Mouse (Mus musculus): ENCODE data around the gene St7.
"Not testable (repeated sequence)": the region's sequence is repeated elsewhere in the genome, so short reads cannot be mapped to it uniquely, and the experiment has no call there.

Gene St7

GRCm38 (mm10) chr6:17692647-17693046 lies at the start of gene St7:
Gene St7 (plus strand): TSS chr6:17692933.
- no peak for DNase-seq (ENCODE audit: extremely low read depth, low read depth, low spot score)

- no peak for DNase-seq (ENCODE audit: extremely low read depth, low read depth, low spot score)
Observed at GRCm38 (mm10) chr6:17646107-17646506, 46.6 kb upstream of the St7 start.

DNA sequence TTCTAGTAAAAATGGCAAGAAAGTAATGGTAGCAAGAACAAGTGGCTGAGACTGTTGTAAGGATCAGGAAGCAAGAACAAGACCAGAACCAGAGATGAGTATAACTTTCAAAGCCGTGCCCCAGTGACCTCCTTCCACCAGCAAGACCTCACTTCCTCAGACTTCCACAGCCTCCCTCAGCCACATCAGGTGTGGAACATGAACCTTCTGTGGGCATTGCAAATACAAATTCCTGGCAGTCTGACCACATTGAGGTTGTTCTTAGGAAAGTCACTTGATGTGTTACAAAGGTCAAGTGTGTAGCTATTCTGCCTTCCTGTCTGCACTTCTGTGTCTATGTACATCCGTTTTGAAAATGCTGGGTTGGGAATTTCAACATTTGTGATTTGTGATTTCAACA lies 40.6 kb upstream of the St7 start:
- DNase-seq (ENCODE audit: extremely low read depth, low read depth, low spot score): no peak

GRCm38 (mm10) chr6:17655080-17655479 lies 37.7 kb upstream of the St7 start:
- no peak for DNase-seq (ENCODE audit: extremely low read depth, low read depth, low spot score)

- no peak for DNase-seq (ENCODE audit: extremely low read depth, low read depth, low spot score)
Observed at GRCm38 (mm10) chr6:17657308-17657707, 35.4 kb upstream of the St7 start.

DNA sequence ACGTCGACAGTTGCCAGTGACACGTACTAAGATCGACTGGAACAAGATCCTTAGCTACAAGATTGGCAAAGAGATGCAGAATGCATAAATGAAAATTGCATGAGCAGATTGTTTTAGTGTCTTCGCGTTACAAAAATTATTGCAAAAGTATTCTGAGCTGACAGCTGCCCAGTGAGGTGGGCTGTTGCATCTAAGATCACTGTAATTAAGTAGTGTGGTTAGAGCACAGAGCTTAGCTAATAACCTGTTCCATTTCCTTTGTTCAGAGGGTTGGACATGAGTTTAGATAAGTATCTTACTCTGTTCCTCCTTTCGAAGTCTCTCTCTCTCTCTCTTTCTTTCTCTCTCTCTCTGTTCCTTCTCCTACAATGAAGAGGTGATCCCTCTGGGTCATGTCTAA lies 27.4 kb upstream of the St7 start:
- DNase-seq (ENCODE audit: extremely low read depth, low read depth, low spot score): no peak

DNA sequence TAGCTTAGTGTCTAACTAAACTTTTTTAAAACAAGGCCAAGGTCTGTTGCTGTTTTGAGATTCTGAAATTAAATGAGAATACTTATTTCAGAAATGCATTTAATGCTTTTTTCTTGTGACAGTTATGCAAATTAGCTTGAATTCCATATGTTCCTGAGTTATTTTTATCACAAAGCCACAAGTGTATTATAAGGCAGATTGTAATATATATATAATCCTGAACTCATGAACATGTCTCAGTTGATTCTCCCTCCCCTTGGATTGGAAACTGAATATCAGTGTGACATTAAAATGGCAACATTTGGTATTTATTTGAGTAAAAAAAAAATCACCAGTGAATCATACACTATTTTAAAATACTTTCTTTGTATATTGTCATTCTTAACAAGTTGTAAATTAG lies 26.7 kb upstream of the St7 start:
- no peak for DNase-seq (ENCODE audit: extremely low read depth, low read depth, low spot score)

GRCm38 (mm10) chr6:17667813-17668212 lies 24.9 kb upstream of the St7 start:
- DNase-seq (ENCODE audit: extremely low read depth, low read depth, low spot score): no peak

DNA sequence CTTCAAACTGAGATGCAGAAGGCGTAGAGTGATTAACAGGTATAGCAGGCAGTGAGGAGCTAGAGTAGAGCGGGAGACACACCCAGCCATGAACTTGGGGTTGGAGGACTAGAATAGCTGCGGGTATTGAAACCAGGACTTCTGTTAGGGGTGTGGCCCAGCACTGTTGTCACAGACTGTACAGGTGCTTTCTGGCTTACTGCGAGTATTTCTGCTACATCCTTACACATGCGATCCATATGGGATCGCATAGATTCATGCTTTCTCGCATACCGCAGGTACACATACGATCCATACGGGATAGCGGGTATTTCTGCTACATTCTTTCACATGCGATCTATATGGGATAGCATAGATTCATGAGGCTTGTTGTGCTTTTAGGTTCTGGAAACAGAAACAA lies 24.4 kb upstream of the St7 start:
- no peak for DNase-seq (ENCODE audit: extremely low read depth, low read depth, low spot score)

DNA sequence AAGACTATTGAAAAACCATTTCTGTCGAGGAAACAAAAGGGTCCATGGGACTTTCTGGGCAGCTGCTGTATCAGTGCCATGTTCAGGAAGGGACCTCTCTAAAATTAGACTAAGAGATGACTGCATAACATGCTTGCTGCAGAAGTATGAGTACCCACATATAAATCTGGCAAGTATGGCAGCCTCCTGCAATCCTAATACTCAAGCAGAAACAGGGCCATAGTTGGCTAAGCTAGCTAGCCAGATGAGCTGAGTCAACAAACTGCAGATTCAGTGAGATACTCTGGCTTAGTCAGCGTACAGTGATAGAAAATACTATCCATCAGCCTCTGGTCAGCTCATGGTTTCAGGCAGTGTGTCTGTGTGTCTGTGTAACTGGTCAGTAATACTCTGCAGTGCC lies 22.9 kb upstream of the St7 start:
- no peak for DNase-seq (ENCODE audit: extremely low read depth, low read depth, low spot score)

DNA sequence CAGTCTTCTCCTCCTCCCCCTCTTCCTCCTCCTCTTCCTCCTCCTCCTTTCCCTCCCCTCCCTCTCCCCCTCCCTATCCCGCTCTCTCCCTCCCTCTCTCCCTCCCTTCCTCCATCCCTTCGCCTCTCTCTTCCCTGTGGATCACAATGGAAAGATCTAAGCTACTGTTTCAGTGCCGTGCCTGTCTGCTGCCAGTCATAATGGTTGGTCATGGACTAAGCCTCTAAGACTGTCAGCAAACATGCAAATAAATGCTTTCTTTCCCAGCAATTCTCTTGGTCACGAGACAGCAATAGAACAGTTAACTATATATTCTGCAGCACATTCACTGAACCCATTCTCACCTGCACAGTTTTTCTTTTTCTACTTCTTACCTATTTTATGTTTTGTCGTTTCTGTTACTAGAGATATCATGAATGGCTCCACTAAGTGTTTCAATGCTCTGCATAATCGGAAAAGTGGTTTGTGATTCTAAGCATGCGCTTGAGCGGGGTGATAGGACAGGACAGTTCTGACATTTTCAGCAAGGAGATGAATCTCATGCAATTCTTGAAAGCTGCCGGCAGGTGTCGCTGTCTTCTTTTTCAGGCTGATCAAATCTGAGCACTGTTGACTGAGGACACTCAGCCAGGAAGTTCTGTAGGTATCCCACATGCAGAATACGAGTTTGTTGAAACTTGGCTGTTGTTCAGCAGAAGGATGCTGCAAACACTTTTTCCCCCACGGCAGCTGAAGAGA lies 17.5 kb upstream of the St7 start:
- DNase-seq (ENCODE audit: extremely low read depth, low read depth, low spot score): peak; percentile 13

GRCm38 (mm10) chr6:17677008-17677407 lies 15.7 kb upstream of the St7 start:
- no peak for DNase-seq (ENCODE audit: extremely low read depth, low read depth, low spot score)

DNA sequence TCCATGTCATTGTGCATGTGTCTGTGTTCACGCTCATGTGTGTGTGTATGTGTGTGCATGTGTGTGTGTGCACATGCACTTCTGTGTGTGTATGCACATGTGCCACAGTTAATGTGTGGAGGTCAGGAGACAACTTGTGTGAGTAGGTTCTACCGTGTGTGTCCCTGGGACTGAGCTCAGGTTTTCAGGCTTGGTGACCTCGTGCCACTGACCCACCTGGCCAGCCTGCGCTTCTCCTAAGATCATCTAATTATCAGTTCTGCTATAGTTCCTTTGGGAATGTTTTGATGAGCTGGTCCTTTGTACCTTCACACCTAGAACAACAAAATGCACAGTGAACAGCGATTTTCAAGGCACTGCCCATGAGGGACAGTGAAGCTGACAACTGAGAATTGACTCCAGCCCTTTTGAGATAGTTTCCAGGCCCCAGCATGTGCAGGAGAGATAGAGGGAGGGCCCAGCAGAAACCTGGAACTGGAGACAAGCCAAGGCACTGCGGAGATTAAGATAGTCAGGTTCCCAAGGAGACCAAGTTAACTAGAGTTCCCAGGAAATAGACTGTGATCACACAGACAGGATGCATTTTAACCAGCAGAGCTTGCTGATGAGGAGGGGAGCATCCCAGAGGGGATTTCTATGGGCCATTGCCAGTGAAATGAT lies 12.3 kb upstream of the St7 start:
- DNase-seq (ENCODE audit: extremely low read depth, low read depth, low spot score): no peak

GRCm38 (mm10) chr6:17681810-17682209 lies 10.9 kb upstream of the St7 start:
- DNase-seq (ENCODE audit: extremely low read depth, low read depth, low spot score): no peak

DNA sequence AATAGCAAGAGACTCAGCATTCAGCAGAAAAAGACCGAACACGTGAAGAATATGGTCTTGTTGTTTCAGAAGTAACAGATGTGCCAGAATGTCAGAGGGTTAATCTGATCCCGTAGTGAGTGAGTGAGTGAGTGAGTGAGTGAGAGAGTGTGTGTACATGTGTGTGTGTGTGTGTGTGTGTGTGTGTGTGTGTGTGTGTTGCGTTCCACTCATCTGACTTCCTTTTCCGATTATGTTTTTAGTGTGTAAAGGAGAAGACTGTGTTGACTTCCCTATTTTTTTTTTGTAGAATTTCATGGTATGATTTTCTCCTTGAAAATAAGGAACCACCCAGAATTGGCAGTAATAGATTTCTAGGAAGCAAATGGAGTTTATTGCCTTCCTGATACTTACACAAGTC lies 4.1 kb upstream of the St7 start:
- no peak for DNase-seq (ENCODE audit: extremely low read depth, low read depth, low spot score)

- no peak for DNase-seq (ENCODE audit: extremely low read depth, low read depth, low spot score)
Observed at GRCm38 (mm10) chr6:17693726-17694549, 1.2 kb downstream of the St7 start.

DNA sequence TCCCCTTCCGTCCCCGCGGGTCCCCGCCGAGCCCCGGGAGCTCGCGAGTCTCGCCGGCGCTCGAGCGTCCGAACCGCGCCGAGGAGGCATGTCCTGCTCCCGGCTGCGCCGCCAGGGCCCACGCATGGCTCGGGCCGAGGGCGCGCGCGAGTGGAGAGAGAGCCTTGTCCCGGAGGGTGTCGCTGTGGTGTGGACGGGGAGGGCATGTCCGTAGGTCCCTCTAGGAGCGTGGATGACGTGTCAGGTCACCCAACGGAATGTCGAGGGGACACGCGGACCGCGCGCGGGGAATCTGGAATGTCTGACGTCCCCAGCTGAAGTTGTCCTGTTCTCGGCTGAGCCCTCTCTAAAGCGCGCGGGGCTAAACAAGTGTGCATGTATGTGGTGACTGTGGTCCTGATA lies 1.8 kb downstream of the St7 start:
- DNase-seq (ENCODE audit: extremely low read depth, low read depth, low spot score): no peak

GRCm38 (mm10) chr6:17696321-17696734 lies 3.6 kb downstream of the St7 start:
- no peak for DNase-seq (ENCODE audit: extremely low read depth, low read depth, low spot score)

- DNase-seq (ENCODE audit: extremely low read depth, low read depth, low spot score): no peak
Observed at GRCm38 (mm10) chr6:17700936-17701612, 8.3 kb downstream of the St7 start.

DNA sequence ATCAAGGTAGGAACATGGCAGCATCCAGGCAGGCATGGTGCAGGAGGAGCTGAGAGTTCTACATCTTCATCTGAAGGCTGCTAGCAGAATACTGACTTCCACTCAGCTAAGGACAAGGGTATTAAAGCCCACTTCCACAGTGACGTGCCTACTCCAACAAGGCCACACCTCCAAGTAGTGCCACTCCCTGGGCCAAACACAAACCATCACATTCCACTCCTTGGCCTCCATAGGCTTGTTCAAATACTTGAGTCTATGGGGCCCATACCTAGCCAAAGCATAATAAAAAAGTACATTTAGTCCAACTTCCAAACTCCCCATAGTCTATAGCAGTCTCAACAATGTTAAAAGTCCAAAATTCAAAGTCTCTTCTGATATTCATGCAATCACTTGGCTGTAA lies 11.3 kb downstream of the St7 start:
- DNase-seq (ENCODE audit: extremely low read depth, low read depth, low spot score): not testable (repeated sequence)

- DNase-seq (ENCODE audit: extremely low read depth, low read depth, low spot score): no peak
Observed at GRCm38 (mm10) chr6:17705973-17706372, 13.2 kb downstream of the St7 start.
